Mouse (Mus musculus) erythroblast, adult 5-6 weeks (primary cell): ENCODE measurements around the gene Mnd1. TPM values are rescaled to one million over a fixed set of nuclear protein-coding genes. Genes with fewer than 3 reads are reported as not detected.
A peak's percentile ranks its signal among the peaks of the same experiment; 100 is the strongest.

ENCODE experiments used
- ATAC-seq: replicated peaks from 2 replicates; pipeline ENCODE4 v1.8.0; 2016; ENCODE audit warnings: moderate number of reproducible peaks, mild to moderate bottlenecking, moderate TSS enrichment, inconsistent platforms; ENCODE audit not compliant: poor library complexity, low FRiP score, severe bottlenecking
- total RNA-seq, 2 experiments: library from RNA; stranded (forward) in 1 of 2; stranded (reverse) in 1 of 2; fragments of 150-400 nt in 1 of 2; fragments of 200-764, 138-1000 nt in 1 of 2; gene quantifications; 2 replicates each; pipeline versions ENCODE4 v1.2.3 to v1.2.4; 2015 to 2017; ENCODE audit warnings: low replicate concordance in 2 of 2

Mnd1 gene
- total RNA-seq, 2 experiments from 2014 or later: 3.7 TPM; not detected in 1

- ATAC-seq: peak; percentile 34; the same call in 1 of the 2 replicates
These were observed 93.8 kb downstream of the Mnd1 start for GRCm38 (mm10) chr3:84061523-84062453.

DNA sequence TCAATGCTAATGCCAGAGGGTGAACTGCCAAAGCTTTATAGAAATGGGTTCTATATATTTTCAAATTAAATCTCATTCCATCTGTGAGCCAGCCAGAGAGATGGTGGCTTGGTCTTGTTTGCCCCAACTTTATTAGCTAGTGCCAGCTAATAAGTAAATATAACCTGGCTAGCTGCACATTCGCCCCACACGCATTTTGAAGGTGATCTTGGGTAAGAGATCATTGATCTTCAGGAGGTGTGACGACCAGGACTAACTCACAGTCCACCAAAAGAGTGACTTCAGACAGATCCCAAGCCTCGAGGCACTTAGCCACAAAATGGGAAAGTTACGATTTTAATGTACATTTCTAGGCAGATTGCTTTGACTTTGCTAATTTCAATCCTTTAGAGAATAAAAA, 94.6 kb downstream of the Mnd1 start:
- ATAC-seq: no peak

- ATAC-seq: no peak
These were observed 95.5 kb downstream of the Mnd1 start for GRCm38 (mm10) chr3:84060128-84060527.

DNA sequence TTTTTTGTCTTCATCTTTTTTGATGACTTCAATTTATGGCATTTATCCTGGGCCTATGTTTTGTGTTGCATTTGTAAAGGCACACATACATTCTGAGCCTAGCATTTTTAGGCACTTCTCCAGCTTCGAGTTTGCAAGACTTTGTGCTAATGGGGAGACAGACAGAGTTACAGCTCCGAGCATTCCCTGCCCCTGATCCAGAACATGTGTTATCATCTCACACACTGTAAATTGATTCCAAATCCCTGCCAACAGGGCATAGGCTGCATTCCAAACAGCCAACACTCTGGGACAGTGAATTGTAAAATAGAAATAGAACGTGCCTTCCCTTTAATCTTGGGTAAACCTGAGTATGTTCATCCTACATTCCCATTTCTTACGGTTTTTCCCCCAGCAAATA, 95.9 kb downstream of the Mnd1 start:
- no peak for ATAC-seq

- ATAC-seq: no peak
These were observed 96.3 kb downstream of the Mnd1 start for GRCm38 (mm10) chr3:84059261-84059660.

DNA sequence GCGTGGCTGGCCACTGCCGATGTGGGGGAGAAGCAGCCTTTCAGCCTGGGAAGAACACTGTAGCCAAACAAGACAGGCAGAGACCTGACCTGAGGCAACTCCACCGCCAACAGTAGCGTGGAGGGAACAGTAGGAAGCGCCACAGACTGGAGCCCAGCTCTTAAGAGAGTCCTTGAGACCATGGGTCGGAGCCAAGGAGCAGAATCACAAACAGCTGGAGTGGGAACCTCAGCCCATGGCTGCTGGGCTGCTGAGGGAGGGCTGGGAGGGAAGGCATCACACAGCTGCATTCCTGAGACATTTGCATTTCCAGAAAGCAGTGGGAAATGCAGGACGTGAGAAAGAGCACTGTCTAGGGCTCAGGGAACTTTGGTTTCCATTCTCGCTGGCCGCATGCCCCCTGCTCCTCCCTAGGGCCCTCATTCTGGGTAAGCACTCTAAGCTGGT, 106.8 kb downstream of the Mnd1 start:
- no peak for ATAC-seq

- no peak for ATAC-seq
These were observed 109.4 kb downstream of the Mnd1 start for GRCm38 (mm10) chr3:84046206-84046605.

DNA sequence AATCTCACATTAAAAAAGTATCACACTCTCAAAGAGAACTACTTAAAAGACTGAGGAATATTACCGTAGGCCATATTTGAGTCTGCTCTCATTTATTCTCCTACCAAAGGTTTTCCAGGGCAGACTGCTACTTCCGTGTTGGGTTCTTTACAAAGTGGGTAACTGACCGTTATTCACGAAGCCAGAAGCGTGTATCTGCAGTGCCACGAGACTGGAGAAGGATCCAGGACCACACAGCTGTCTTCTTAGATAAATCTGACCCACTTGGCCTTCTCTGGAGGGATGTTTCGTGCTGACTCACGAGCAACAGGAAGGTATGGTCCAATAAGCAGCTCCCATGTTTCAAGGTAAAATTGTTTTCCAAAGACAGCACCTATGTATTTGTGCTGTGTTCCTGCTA, 113.8 kb downstream of the Mnd1 start:
- peak; percentile 75 for ATAC-seq

DNA sequence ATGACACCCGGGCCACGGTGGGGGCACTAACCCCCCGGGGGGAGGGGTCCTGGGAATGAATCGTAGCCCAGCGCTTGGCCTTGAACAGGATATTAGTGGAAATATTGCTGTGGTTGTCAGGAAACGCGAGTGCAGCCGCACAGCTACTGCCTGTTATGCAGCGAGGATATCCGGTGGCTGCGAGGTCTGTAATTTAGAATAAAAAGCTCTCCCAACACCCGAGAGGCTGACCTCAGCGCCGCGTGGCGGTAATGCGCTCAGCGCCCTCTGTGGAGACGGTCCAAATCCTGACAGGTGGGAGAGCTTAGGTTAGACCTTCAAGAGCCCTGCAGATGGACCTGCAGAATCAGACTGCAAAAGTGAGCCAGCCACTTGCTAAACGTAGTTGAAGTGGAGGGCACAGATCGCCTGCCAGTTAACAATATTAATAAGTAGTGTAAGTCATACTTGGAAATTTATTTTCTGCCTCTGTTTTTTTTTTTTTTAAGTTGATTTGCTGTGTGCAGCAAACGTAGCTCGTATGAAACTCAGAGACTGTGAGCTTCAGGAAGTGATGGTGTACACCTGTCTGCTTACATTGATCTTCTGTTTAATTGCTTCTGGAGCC, 115.0 kb downstream of the Mnd1 start:
- peak; percentile 36 for ATAC-seq

DNA sequence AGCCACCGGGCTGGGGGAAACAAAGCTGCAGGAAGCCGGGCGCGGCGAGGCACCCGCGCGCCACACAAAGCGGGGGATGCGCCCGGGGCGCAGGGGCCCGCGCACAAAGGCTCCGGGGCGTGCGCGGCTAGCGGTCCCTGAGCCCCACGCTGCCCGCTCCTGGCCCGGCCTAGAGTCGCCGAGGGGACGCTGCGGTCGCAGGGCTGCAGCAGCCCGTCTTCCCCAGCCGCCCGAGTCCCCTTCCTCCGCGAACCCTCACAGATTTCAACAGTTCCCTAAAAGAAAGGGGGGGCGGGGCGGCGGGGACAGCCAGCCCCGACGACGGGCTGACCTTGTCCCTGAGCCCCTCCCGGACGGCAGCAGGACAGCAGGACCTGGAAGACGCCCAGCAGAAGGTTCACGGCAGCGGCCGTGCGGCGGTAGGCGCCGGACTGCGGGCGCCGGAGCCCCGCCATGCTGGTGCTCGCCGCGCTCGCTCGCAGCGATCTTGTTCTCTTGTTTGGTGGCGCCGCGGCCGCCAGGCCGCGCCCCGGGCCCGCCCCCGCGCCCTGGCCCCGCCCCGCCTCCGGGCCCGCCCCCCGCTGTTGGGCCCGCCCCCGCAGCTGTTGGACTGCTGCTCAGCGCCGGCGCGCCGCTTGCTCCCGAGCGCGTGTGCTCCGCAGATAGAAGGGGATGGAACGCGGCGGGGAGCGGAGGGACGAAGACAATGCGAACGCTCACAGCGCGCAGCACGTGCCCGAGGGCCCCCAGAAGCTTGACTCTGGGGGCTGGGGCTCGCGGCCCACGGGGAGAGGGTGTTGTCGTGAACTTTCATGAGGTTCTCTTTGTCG, 115.7 kb downstream of the Mnd1 start, which contains the start of gene Tmem131l:
TSS of gene Tmem131l (minus strand) at position 530 of the 830 bp plus-strand sequence.
- ATAC-seq: peak; percentile 58

GRCm38 (mm10) chr3:84038981-84039645, 116.5 kb downstream of the Mnd1 start:
- peak; percentile 22 for ATAC-seq

DNA sequence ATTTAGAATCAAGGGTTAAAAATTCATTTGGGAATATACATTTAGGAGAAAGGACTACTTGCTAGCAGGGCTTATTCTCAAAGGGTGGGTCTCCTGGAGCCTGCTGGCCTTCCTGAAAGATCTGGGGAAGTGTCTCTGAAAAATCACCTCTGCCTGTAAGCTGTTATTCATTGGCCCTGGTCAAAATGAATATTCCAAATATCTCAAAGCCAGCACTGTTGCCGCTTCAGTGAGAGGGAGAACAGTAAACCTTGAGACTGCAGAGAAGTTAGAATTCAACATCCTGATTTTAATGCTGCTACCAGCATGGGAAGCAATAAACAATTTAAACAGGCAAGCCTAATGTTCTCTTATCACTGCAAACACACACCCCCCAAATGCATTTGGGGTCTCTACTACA, 117.5 kb downstream of the Mnd1 start:
- no peak for ATAC-seq

Other genes with a start within 250 kb of the Mnd1 start
- 753 and 807 TPM in 2 replicates for gene Tmem131l, start 115.6 kb downstream of the Mnd1 start, total RNA-seq (2015; ENCODE audit: low replicate concordance)
- 938 and 1,004 TPM in 2 replicates for gene Tmem131l, start 115.6 kb downstream of the Mnd1 start, total RNA-seq (2017; ENCODE audit: low replicate concordance)
- gene Gm6525, start 18.3 kb upstream of the Mnd1 start, total RNA-seq (2015; ENCODE audit: low replicate concordance): not detected in 2 replicates
- gene Gm6525, start 18.3 kb upstream of the Mnd1 start, total RNA-seq (2017; ENCODE audit: low replicate concordance): not detected in 2 replicates
- 1.9 and 3.8 TPM in 2 replicates for gene Trim2, start 151.1 kb upstream of the Mnd1 start, total RNA-seq (2015; ENCODE audit: low replicate concordance)
- 4.3 and 4.5 TPM in 2 replicates for gene Trim2, start 151.1 kb upstream of the Mnd1 start, total RNA-seq (2017; ENCODE audit: low replicate concordance)